Mouse (Mus musculus) left cerebral cortex, postnatal 4 days (tissue): ENCODE data around the gene Rps15a. TPM values are rescaled to one million over a fixed set of nuclear protein-coding genes. Genes with fewer than 3 reads are reported as not detected.

Source experiments
- DNase-seq: peaks from one replicate; pipeline ENCODE4 v3.0.0-alpha.2; 2022
- intact Hi-C: fragments of 180-260 bp; cut with DNase I; formaldehyde crosslinking; loops from one replicate; pipeline ENCODE4 v1.15.1; 2025
- total RNA-seq, 2 experiments: library from RNA; stranded (reverse); gene quantifications; 2 replicates each; pipeline ENCODE4 v1.2.3; 2021

The Rps15a gene
- total RNA-seq, 2 experiments from 2014 or later, result 738 to 789 TPM

GRCm38 (mm10) chr7:118116787-118117538 lies 975 bp upstream of the Rps15a start:
- intact Hi-C loops, result no loop called here
- no peak for DNase-seq

- DNase-seq, result no peak
- intact Hi-C loops, result no loop called here
These were observed 483 bp downstream of the Rps15a start for GRCm38 (mm10) chr7:118115533-118115876.

- intact Hi-C loops, result no loop called here
- DNase-seq, result no peak
These were observed 2.3 kb downstream of the Rps15a start for GRCm38 (mm10) chr7:118113541-118114297.

GRCm38 (mm10) chr7:118111128-118111527 lies 4.9 kb downstream of the Rps15a start:
- DNase-seq, result no peak
- intact Hi-C loops, result no loop called here

GRCm38 (mm10) chr7:118107671-118108070 lies 8.3 kb downstream of the Rps15a start:
- no peak for DNase-seq
- intact Hi-C loops, result no loop called here

- intact Hi-C loops, result loop anchor here (5.0 kb wide), 2 partner anchors 722 to 1402 kb away; partner anchors contain the start of gene Xylt1
- DNase-seq, result no peak
These were observed 11.4 kb downstream of the Rps15a start for GRCm38 (mm10) chr7:118104458-118105052.

- intact Hi-C loops, result loop anchor here (5.0 kb wide), 2 partner anchors 721 to 1401 kb away; partner anchors contain the start of gene Xylt1
- no peak for DNase-seq
These were observed 12.3 kb downstream of the Rps15a start for GRCm38 (mm10) chr7:118103462-118104379.

GRCm38 (mm10) chr7:118102678-118103461 lies 13.1 kb downstream of the Rps15a start:
- intact Hi-C loops, result loop anchor here (5.0 kb wide), 2 partner anchors 721 to 1401 kb away; partner anchors contain the start of gene Xylt1
- DNase-seq, result no peak

GRCm38 (mm10) chr7:118102231-118102630 lies 13.8 kb downstream of the Rps15a start:
- DNase-seq, result peak; percentile 17

GRCm38 (mm10) chr7:118097615-118098014 lies 18.4 kb downstream of the Rps15a start:
- intact Hi-C loops, result no loop called here

More at GRCm38 (mm10) chr7:118102231-118102630, 13.8 kb downstream of the Rps15a start:
- intact Hi-C loops, result loop anchor here (5.0 kb wide), 2 partner anchors 720 to 1400 kb away; partner anchors contain the start of gene Xylt1

GRCm38 (mm10) chr7:118079987-118080386 lies 36.0 kb downstream of the Rps15a start:
- intact Hi-C loops, result no loop called here
- DNase-seq, result no peak

More at GRCm38 (mm10) chr7:118097615-118098014, 18.4 kb downstream of the Rps15a start:
- DNase-seq, result no peak

- no peak for DNase-seq
- intact Hi-C loops, result no loop called here
These were observed 36.9 kb downstream of the Rps15a start for GRCm38 (mm10) chr7:118079097-118079496.

- intact Hi-C loops, result no loop called here
- DNase-seq, result no peak
These were observed 48.7 kb downstream of the Rps15a start for GRCm38 (mm10) chr7:118067261-118067660.

- DNase-seq, result no peak
- intact Hi-C loops, result no loop called here
These were observed 59.7 kb downstream of the Rps15a start for GRCm38 (mm10) chr7:118056300-118056699.

Other genes with a start within 250 kb of the Rps15a start
- gene Arl6ip1, start 13.5 kb upstream of the Rps15a start, total RNA-seq, result 100 to 1,000 TPM; 177 to 189 TPM
- gene Smg1, start 127.5 kb upstream of the Rps15a start, total RNA-seq, result 10 to 100 TPM; 81.4 to 88.6 TPM